ENCODE assay signal across 9 mouse cellular contexts in genomic region chr13:104517638-104518311, GRCm38 (mm10).
DNase-seq lines count a peak whose midpoint lies in the region; ATAC-seq lines count a peak whose summit lies in the region.
"Had no signal": no experiment of that assay in that cellular context is flagged by ENCODE, and none has a peak within 500 bp of the region (broad histone marks: within the 10 kb centered on the region; RNA-seq: fewer than 3 reads in every experiment).

No protein-coding gene starts in this region.

- peaks cover 13% of the 10 kb centered on the region for H3K4me1 ChIP-seq in heart, embryonic 16.5 days (ENCODE audit: control insufficient read depth, insufficient read depth, low read length)
- H3K4me1 ChIP-seq in embryonic facial prominence, embryonic 10.5 days = peaks cover 26% of the 10 kb centered on the region
- H3K4me1 ChIP-seq in hindbrain, embryonic 15.5 days (replicated peaks) = peaks cover 18% of the 10 kb centered on the region
- H3K4me1 ChIP-seq in midbrain, embryonic 13.5 days (replicated peaks) = peaks cover 17% of the 10 kb centered on the region

- peak overlapping the region; percentile 45 for H3K4me3 ChIP-seq in heart, embryonic 16.5 days (ENCODE audit: low read length)
- H3K4me3 ChIP-seq in embryonic facial prominence, embryonic 10.5 days = peak overlapping the region; percentile 52
- H3K4me3 ChIP-seq in hindbrain, embryonic 15.5 days = peak overlapping the region; percentile 36
- peak overlapping the region; percentile 39 for H3K4me3 ChIP-seq in midbrain, embryonic 13.5 days (replicated peaks)

- H3K9me3 ChIP-seq in heart, embryonic 16.5 days (replicated peaks; ENCODE audit: control insufficient read depth, low read length) = peaks cover 3% of the 10 kb centered on the region
- H3K9me3 ChIP-seq in embryonic facial prominence, embryonic 10.5 days = no peaks in the 10 kb centered on the region
- no peaks in the 10 kb centered on the region for H3K9me3 ChIP-seq in hindbrain, embryonic 15.5 days
- no peaks in the 10 kb centered on the region for H3K9me3 ChIP-seq in midbrain, embryonic 13.5 days

- H3K9ac ChIP-seq in heart, embryonic 16.5 days (ENCODE audit: low read length) = peak overlapping the region; percentile 64
- H3K9ac ChIP-seq in hindbrain, embryonic 15.5 days = peak overlapping the region; percentile 53
- H3K9ac ChIP-seq in midbrain, embryonic 13.5 days (replicated peaks) = peak overlapping the region; percentile 61
- H3K9ac ChIP-seq: liver, embryonic 14.5 days had no signal

- H3K27me3 ChIP-seq in heart, embryonic 16.5 days (ENCODE audit: control insufficient read depth, insufficient read depth, low read length) = no peaks in the 10 kb centered on the region
- H3K27me3 ChIP-seq in embryonic facial prominence, embryonic 10.5 days (replicated peaks; ENCODE audit: low read depth, poor library complexity, severe bottlenecking) = no peaks in the 10 kb centered on the region
- H3K27me3 ChIP-seq in hindbrain, embryonic 15.5 days = no peaks in the 10 kb centered on the region
- H3K27me3 ChIP-seq in midbrain, embryonic 13.5 days = no peaks in the 10 kb centered on the region

- ATAC-seq in heart, embryonic 16.5 days (replicated peaks; ENCODE audit: extremely low read depth, insufficient read depth, low FRiP score) = peak; percentile 5; the same call in 1 of the 2 replicates
- no peak; the same call in 1 of the 2 replicates for ATAC-seq in hindbrain, embryonic 15.5 days (ENCODE audit: low FRiP score, low read depth)
- peak; percentile 57 for ATAC-seq in midbrain, embryonic 13.5 days
- ATAC-seq in inflammation-experienced regulatory T-cells, adult 6 months = no peak
- no peak for ATAC-seq in granulocyte monocyte progenitor cell, adult 5-6 weeks (replicated peaks; ENCODE audit: poor library complexity, severe bottlenecking)

- no peaks in the 10 kb centered on the region for H3K36me3 ChIP-seq in heart, embryonic 16.5 days (ENCODE audit: control insufficient read depth, insufficient read depth)
- no peaks in the 10 kb centered on the region for H3K36me3 ChIP-seq in embryonic facial prominence, embryonic 10.5 days (replicated peaks)
- no peaks in the 10 kb centered on the region for H3K36me3 ChIP-seq in hindbrain, embryonic 15.5 days
- H3K36me3 ChIP-seq in midbrain, embryonic 13.5 days = no peaks in the 10 kb centered on the region

- WGBS in heart, embryonic 16.5 days = 57% methylated on average over 15 of the region's 15 CpGs
- WGBS in embryonic facial prominence, embryonic 10.5 days = 39% methylated on average over 15 of the region's 15 CpGs
- WGBS in hindbrain, embryonic 15.5 days = 41% methylated on average over 15 of the region's 15 CpGs
- WGBS in midbrain, embryonic 13.5 days = 47% methylated on average over 15 of the region's 15 CpGs

- H3K4me2 ChIP-seq in heart, embryonic 16.5 days (ENCODE audit: low read depth, low read length) = peak overlapping the region; percentile 67
- peak overlapping the region; percentile 61 for H3K4me2 ChIP-seq in hindbrain, embryonic 15.5 days
- H3K4me2 ChIP-seq in midbrain, embryonic 13.5 days (replicated peaks) = peak overlapping the region; percentile 61

- H3K27ac ChIP-seq in heart, embryonic 16.5 days (ENCODE audit: low read length) = peak overlapping the region; percentile 70
- H3K27ac ChIP-seq in embryonic facial prominence, embryonic 10.5 days (replicated peaks) = peak overlapping the region; percentile 95
- peak overlapping the region; percentile 87 for H3K27ac ChIP-seq in hindbrain, embryonic 15.5 days (replicated peaks)
- peak overlapping the region; percentile 96 for H3K27ac ChIP-seq in midbrain, embryonic 13.5 days
- H3K27ac ChIP-seq: liver, embryonic 14.5 days had no signal

- no peak for DNase-seq in heart, postnatal 36 days
- no peak for DNase-seq in embryonic facial prominence, embryonic 10.5 days (ENCODE audit: low spot score)
- DNase-seq in thymus, postnatal 36 days = no peak

- intact Hi-C loops in heart, postnatal 36 days (cut with DNase I) = no loop called here

Comparison
In these comparisons a context has a peak if more than half of its experiments do, and no peak if none do; other contexts are left out.
1. ATAC-seq: peak in heart, embryonic 16.5 days (single experiment) and midbrain, embryonic 13.5 days (single experiment); none in hindbrain, embryonic 15.5 days (single experiment), inflammation-experienced regulatory T-cells, adult 6 months (single experiment) and granulocyte monocyte progenitor cell, adult 5-6 weeks (single experiment).
2. Peak in every context shown above with its lines, with median percentiles within 50 percentile points of each other: H3K27ac ChIP-seq, H3K4me2 ChIP-seq, H3K4me3 ChIP-seq and H3K9ac ChIP-seq.